Mouse (Mus musculus) embryonic facial prominence, embryonic 12.5 days (tissue): ENCODE data around the gene Pphln1. TPM values are rescaled to one million over a fixed set of nuclear protein-coding genes. Genes with fewer than 3 reads are reported as not detected.
"Not testable (repeated sequence)": the region's sequence is repeated elsewhere in the genome, so short reads cannot be mapped to it uniquely, and the experiment has no call there.

Experiments
- ATAC-seq: fragments of 200-750 bp; cut with Nextera tagmentation; 2 replicates; pipeline ENCODE4 v1.8.0; 2017; ENCODE audit not compliant: insufficient number of reproducible peaks, insufficient read depth, low FRiP score, low TSS enrichment
- H3K27ac ChIP-seq: fragments of 300-500 bp; sonication (generic); 2 replicates; pipeline ENCODE4 v1.5.1; 2016; ENCODE audit warnings: mild to moderate bottlenecking
- H3K27me3 ChIP-seq: fragments of 300-500 bp; sonication (generic); 2 replicates; pipeline ENCODE4 v1.6.1; 2016; ENCODE audit warnings: mild to moderate bottlenecking, moderate library complexity
- H3K36me3 ChIP-seq: fragments of 300-500 bp; sonication (generic); 2 replicates; pipeline ENCODE4 v1.6.1; 2016; ENCODE audit warnings: mild to moderate bottlenecking
- H3K4me1 ChIP-seq: fragments of 300-500 bp; sonication (generic); 2 replicates; pipeline ENCODE4 v1.6.1; 2016
- H3K4me2 ChIP-seq: fragments of 300-500 bp; sonication (generic); replicated peaks from 2 replicates; pipeline ENCODE4 v1.6.1; 2016; ENCODE audit warnings: mild to moderate bottlenecking, moderate library complexity
- H3K4me3 ChIP-seq: fragments of 300-500 bp; sonication (generic); 2 replicates; pipeline ENCODE4 v1.5.1; 2016; ENCODE audit warnings: mild to moderate bottlenecking
- H3K9ac ChIP-seq: fragments of 300-500 bp; sonication (generic); 2 replicates; pipeline ENCODE4 v1.6.1; 2016; ENCODE audit warnings: mild to moderate bottlenecking, moderate library complexity
- H3K9me3 ChIP-seq: fragments of 300-500 bp; sonication (generic); 2 replicates; pipeline ENCODE4 v1.6.1; 2016; ENCODE audit warnings: mild to moderate bottlenecking, moderate library complexity
- WGBS: fragments of 180-500 bp; shearing (Covaris S2); methylation state at CpG from one replicate; pipeline ENCODE4 v1.1.7; 2016; 5-methylcytosine and 5-hydroxymethylcytosine counted together
- polyA plus RNA-seq: library from polyadenylated mRNA; unstranded; fragments of >200 nt; fragmentation: Nextera tagmentation; extraction: Ambion mirVana; gene quantifications from 2 replicates; pipeline ENCODE4 v1.2.1, GENCODE M21; 2016

The Pphln1 gene
- 77.4 and 81.2 TPM in 2 replicates for polyA plus RNA-seq

- Histone ChIP-seq H3K4me3 (peak within 1 kb of the TSS; percentile 94), H3K27me3 (no peaks in the 10 kb centered on the region), H3K36me3 (peaks cover 12% of the 10 kb centered on the region), H3K9ac (peak within 1 kb of the TSS; percentile 97), H3K4me2 (peak within 1 kb of the TSS; percentile 83), H3K4me1 (peaks cover 20% of the 10 kb centered on the region), H3K27ac (peak within 1 kb of the TSS; percentile 93), H3K9me3 (no peaks in the 10 kb centered on the region)
- under 1% methylated on average over 100 of the region's 100 CpGs for WGBS
- peak; percentile 88 for ATAC-seq
Measured at GRCm38 (mm10) chr15:93397826-93398698, at the start of gene Pphln1, which contains the start of gene Zcrb1. Pphln1 (plus strand) TSS chr15:93398350. Zcrb1 (minus strand) TSS chr15:93398334.

DNA sequence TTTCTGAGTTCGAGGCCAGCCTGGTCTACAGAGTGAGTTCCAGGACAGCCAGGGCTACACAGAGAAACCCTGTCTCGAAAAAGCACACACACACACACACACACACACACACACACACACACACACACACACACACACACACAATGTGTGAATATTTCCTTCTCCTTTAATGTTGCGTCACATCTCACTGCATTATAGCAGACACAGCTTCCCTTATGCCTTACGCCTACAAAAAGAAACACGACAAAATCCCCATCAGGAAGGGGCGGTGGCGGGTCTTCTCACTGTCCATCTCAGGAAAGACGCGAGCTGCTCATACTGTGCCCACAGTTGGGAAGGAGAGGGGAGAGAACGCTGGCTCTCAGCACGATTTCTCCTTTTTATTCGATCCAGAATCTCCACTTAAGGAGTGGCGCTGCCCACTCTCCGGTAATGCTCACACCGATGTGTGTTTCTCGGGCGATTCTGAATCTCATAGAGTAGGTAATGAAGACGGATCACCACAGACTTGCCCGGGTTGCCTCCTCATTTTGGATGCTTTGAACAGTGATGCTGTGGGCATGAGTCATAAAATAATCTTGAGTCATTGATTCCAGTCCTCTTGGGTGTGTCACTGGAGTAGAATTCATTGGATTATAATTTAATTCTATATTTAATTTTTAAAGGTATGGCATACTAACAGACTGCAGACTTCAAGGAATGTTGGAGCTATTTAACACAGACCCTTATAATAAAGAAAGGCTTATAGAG, 39.6 kb upstream of the Pphln1 start:
- Histone ChIP-seq H3K4me3 (no peak overlapping the region), H3K27ac (no peak overlapping the region), H3K27me3 (no peaks in the 10 kb centered on the region), H3K36me3 (no peaks in the 10 kb centered on the region), H3K9me3 (no peaks in the 10 kb centered on the region), H3K4me1 (no peaks in the 10 kb centered on the region), H3K4me2 (no peak overlapping the region), H3K9ac (no peak overlapping the region)
- WGBS, result 91% methylated on average over 19 of the region's 19 CpGs
- no peak for ATAC-seq

DNA sequence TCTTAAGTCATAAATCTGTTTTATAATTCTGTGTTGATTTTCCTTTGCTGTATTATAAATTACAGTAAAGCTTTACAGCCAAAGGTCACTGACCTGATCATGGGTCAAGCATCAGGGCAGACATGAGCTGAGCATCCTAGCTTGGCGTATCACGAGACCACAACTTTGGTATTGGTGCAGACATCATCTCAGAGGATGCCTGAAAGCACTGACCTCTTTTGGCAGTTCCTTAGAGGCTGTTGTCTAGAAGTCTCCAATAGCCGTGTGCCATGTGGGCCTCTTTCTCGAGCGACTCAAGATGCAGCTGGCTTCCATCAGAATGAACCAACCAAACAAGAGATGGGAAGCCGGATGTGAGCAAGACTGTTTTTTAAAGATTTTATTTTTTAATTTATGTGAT, 32.6 kb upstream of the Pphln1 start:
- H3K9me3 ChIP-seq, result no peaks in the 10 kb centered on the region
- no peak overlapping the region for H3K9ac ChIP-seq
- H3K4me2 ChIP-seq, result no peak overlapping the region
- H3K27ac ChIP-seq, result no peak overlapping the region
- no peaks in the 10 kb centered on the region for H3K4me1 ChIP-seq
- no peak for ATAC-seq
- no peak overlapping the region for H3K4me3 ChIP-seq
- WGBS, result 82% methylated on average over 6 of the region's 6 CpGs
- no peaks in the 10 kb centered on the region for H3K27me3 ChIP-seq
- no peaks in the 10 kb centered on the region for H3K36me3 ChIP-seq

DNA sequence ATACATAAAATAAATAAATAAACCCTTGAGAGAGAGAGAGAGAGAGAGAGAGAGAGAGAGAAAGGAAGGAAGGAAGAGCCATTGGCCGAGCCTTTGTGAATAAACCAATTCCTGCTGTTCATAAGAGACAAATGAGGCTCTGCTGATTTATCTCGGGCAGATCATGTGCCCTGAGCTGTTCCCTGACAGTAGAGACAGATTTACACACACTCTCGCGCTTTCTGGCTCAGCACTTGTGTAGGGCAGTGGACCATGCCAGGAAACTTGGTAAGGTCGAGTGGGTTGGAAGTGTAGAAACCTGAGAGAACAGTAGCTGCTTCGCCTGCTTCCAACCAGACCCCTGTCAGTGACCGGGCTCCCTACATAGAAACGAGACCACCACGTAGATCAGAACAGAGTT, 29.6 kb upstream of the Pphln1 start:
- no peak overlapping the region for H3K9ac ChIP-seq
- 67% methylated on average over 9 of the region's 9 CpGs for WGBS
- no peaks in the 10 kb centered on the region for H3K27me3 ChIP-seq
- no peak for ATAC-seq
- H3K27ac ChIP-seq, result no peak overlapping the region
- no peaks in the 10 kb centered on the region for H3K9me3 ChIP-seq
- H3K4me1 ChIP-seq, result no peaks in the 10 kb centered on the region
- no peak overlapping the region for H3K4me2 ChIP-seq
- H3K36me3 ChIP-seq, result no peaks in the 10 kb centered on the region
- no peak overlapping the region for H3K4me3 ChIP-seq

- WGBS, result 80% methylated on average over 2 of the region's 2 CpGs
- H3K4me3 ChIP-seq, result no peak overlapping the region
- no peaks in the 10 kb centered on the region for H3K9me3 ChIP-seq
- no peaks in the 10 kb centered on the region for H3K27me3 ChIP-seq
- no peak overlapping the region for H3K4me2 ChIP-seq
- no peak for ATAC-seq
- H3K9ac ChIP-seq, result no peak overlapping the region
- no peaks in the 10 kb centered on the region for H3K4me1 ChIP-seq
- H3K27ac ChIP-seq, result no peak overlapping the region
- no peaks in the 10 kb centered on the region for H3K36me3 ChIP-seq
Measured at GRCm38 (mm10) chr15:93371838-93372237, 26.3 kb upstream of the Pphln1 start.

DNA sequence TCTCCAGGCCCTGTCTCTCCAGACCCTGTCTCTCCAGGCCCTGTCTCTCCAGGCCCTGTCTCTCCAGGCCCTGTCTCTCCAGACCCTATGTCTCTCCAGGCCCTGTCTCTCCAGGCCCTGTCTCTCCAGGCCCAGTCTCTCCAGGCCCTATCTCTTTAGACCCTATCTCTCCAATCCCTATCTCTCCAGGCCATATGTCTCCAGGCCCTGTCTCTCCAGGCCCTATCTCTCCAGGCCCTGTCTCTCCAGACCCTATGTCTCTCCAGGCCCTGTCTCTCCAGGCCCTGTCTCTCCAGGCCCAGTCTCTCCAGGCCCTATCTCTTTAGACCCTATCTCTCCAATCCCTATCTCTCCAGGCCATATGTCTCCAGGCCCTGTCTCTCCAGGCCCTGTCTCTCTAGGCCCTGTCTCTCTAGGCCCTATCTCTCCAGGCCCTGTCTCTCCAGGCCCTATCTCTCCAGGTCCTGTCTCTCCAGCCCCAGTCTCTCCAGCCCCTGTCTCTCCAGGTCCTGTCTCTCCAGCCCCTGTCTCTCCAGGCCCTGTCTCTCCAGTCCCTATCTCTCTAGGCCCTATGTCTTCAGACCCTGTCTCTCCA, 25.5 kb upstream of the Pphln1 start:
- H3K27me3 ChIP-seq, result not testable (repeated sequence)

GRCm38 (mm10) chr15:93375696-93376095, 22.5 kb upstream of the Pphln1 start:
- WGBS, result 87% methylated on average over 5 of the region's 5 CpGs
- H3K4me2 ChIP-seq, result no peak overlapping the region
- no peaks in the 10 kb centered on the region for H3K27me3 ChIP-seq
- no peaks in the 10 kb centered on the region for H3K9me3 ChIP-seq
- no peak overlapping the region for H3K4me3 ChIP-seq
- no peaks in the 10 kb centered on the region for H3K4me1 ChIP-seq
- H3K27ac ChIP-seq, result no peak overlapping the region
- H3K9ac ChIP-seq, result no peak overlapping the region
- no peaks in the 10 kb centered on the region for H3K36me3 ChIP-seq
- no peak for ATAC-seq

More for the DNA sequence above, 25.5 kb upstream of the Pphln1 start:
- ATAC-seq, H3K4me3 ChIP-seq, H3K36me3 ChIP-seq, H3K4me2 ChIP-seq, H3K9me3 ChIP-seq, H3K4me1 ChIP-seq, H3K9ac ChIP-seq, H3K27ac ChIP-seq: not testable (repeated sequence)

DNA sequence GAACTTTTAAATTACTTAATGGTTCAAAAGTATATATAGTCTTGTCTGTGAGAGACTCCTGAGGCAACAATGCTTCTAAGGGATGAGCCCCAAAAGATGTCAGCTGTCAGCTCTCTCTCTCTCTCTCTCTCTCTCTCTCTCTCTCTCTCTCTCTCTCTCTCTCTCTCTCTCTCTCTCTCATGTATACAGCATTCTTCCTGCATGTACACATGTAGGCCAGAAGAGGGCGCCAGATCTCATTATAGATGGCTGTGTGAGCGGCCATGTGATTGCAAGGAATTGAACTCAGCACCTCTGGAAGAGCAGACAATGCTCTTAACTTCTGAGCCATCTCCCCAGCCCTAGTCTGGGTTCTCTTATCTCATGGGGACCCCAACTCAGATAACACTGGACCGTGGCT, 19.0 kb upstream of the Pphln1 start:
- Histone ChIP-seq H3K9ac (no peak overlapping the region), H3K9me3 (no peaks in the 10 kb centered on the region), H3K4me1 (no peaks in the 10 kb centered on the region), H3K36me3 (no peaks in the 10 kb centered on the region), H3K27ac (no peak overlapping the region), H3K4me3 (no peak overlapping the region), H3K4me2 (no peak overlapping the region), H3K27me3 (no peaks in the 10 kb centered on the region)
- no peak for ATAC-seq
- WGBS, result 83% methylated on average over 3 of the region's 3 CpGs

- no peaks in the 10 kb centered on the region for H3K4me1 ChIP-seq
- H3K9me3 ChIP-seq, result no peaks in the 10 kb centered on the region
- H3K36me3 ChIP-seq, result peaks cover 16% of the 10 kb centered on the region
- 71% methylated on average over 5 of the region's 5 CpGs for WGBS
- H3K4me2 ChIP-seq, result no peak overlapping the region
- H3K4me3 ChIP-seq, result no peak overlapping the region
- H3K27ac ChIP-seq, result no peak overlapping the region
- no peak for ATAC-seq
- no peak overlapping the region for H3K9ac ChIP-seq
- H3K27me3 ChIP-seq, result no peaks in the 10 kb centered on the region
Measured at GRCm38 (mm10) chr15:93381337-93381736, 16.8 kb upstream of the Pphln1 start.

- Histone ChIP-seq H3K27me3 (no peaks in the 10 kb centered on the region), H3K4me3 (peak overlapping the region; percentile 94), H3K4me1 (peaks cover 20% of the 10 kb centered on the region), H3K9ac (peak overlapping the region; percentile 97), H3K4me2 (peak overlapping the region; percentile 83), H3K9me3 (no peaks in the 10 kb centered on the region), H3K27ac (no peak overlapping the region), H3K36me3 (peaks cover 17% of the 10 kb centered on the region)
- WGBS, result under 1% methylated on average over 11 of the region's 11 CpGs
- no peak for ATAC-seq
Measured at GRCm38 (mm10) chr15:93397269-93397668, 881 bp upstream of the Pphln1 start.

DNA sequence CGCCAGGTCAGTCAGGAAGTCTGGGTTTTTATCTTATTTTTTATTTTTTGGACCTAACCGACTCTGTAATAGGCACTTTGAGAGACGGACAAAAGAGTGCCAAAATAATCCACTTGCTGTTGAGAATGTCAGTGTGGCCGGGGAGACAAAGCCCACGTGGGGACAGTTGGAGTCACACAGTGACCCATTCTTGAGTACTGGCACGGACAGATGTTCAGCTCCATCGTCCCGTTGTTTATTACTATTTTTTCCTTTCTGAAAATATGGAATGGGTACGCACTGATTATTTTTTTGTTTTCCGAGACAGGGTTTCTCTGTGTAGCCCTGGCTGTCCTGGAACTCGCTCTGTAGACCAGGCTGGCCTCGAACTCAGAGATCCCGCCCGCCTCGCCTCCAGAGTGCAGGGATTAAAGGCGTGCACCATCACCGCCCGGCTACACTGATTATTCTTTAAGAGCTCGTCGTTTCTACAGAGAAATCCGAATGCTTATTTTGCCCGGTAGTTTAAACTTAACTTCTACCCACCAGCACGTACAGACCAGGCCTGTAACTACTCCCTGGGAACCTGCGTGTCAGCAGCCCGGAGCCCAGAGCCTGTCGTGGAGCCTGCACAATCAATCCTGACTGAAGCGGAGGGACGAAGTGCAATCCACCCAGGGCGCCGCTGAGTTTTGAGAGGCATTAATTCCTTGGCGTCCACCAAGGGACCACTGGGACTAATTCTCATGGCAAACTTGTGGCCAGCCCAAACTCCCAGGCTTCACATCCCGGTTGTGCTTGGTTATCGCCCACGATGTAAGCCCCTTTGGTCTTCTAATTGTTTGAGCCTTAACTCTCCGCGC, 770 bp downstream of the Pphln1 start:
- Histone ChIP-seq H3K9ac (peak overlapping the region; percentile 97), H3K36me3 (peaks cover 4% of the 10 kb centered on the region), H3K27ac (peak overlapping the region; percentile 93), H3K9me3 (no peaks in the 10 kb centered on the region), H3K27me3 (no peaks in the 10 kb centered on the region), H3K4me2 (peak overlapping the region; percentile 83), H3K4me1 (peaks cover 20% of the 10 kb centered on the region), H3K4me3 (peak overlapping the region; percentile 94)
- WGBS, result 1% methylated on average over 36 of the region's 36 CpGs
- ATAC-seq, result peak; percentile 37; the same call in 1 of the 2 replicates
